8 mouse cellular contexts compared by ENCODE assay signal in genomic region chr1:6135066-6135465, GRCm38 (mm10).
DNase-seq lines count a peak whose midpoint lies in the region; ATAC-seq and TF ChIP-seq lines count a peak whose summit lies in the region.

No protein-coding gene starts in this region.

- TF ChIP-seq EP300 in liver, embryonic 14.5 days (IDR thresholded peaks at IDR 0.05; ENCODE audit: low read depth): no peak

- no peaks in the 10 kb centered on the region for H3K4me1 ChIP-seq in liver, embryonic 14.5 days (replicated peaks; ENCODE audit: control insufficient read depth in 2 of 2, insufficient read depth in 2 of 2, low read length in 1 of 2)
- H3K4me1 ChIP-seq in liver, embryonic 12.5 days: no peaks in the 10 kb centered on the region
- no peaks in the 10 kb centered on the region for H3K4me1 ChIP-seq in embryonic facial prominence, embryonic 10.5 days

- DNase-seq in adrenal gland, postnatal 36 days: peak; percentile 2 to 10
- no peak for DNase-seq in adrenal gland, adult 8-10 months
- no peak for DNase-seq in liver, embryonic 14.5 days (ENCODE audit: low read depth in 3 of 3, low spot score in 3 of 3)
- peak; percentile 11 for DNase-seq in embryonic facial prominence, embryonic 10.5 days (ENCODE audit: low spot score)
- DNase-seq in retina, embryonic 14.5 days (ENCODE audit: low spot score): peak; percentile 69
- no peak for DNase-seq in ovary, postnatal 36 days (ENCODE audit: low spot score)
- no peak for DNase-seq in heart, adult 9 months (ENCODE audit: low spot score in 2 of 2)

- H3K9me3 ChIP-seq in liver, embryonic 14.5 days (ENCODE audit: control insufficient read depth, low read length): no peaks in the 10 kb centered on the region
- H3K9me3 ChIP-seq in liver, embryonic 12.5 days (replicated peaks): no peaks in the 10 kb centered on the region
- no peaks in the 10 kb centered on the region for H3K9me3 ChIP-seq in embryonic facial prominence, embryonic 10.5 days

- H3K9ac ChIP-seq in liver, embryonic 14.5 days (replicated peaks): no peak overlapping the region
- no peak overlapping the region for H3K9ac ChIP-seq in liver, embryonic 12.5 days

- H3K27me3 ChIP-seq in liver, embryonic 14.5 days (ENCODE audit: control insufficient read depth, insufficient read depth, low read length): no peaks in the 10 kb centered on the region
- H3K27me3 ChIP-seq in liver, embryonic 12.5 days (replicated peaks): no peaks in the 10 kb centered on the region
- H3K27me3 ChIP-seq in embryonic facial prominence, embryonic 10.5 days (replicated peaks; ENCODE audit: low read depth, poor library complexity, severe bottlenecking): no peaks in the 10 kb centered on the region

- no peak overlapping the region for H3K4me2 ChIP-seq in liver, embryonic 14.5 days (ENCODE audit: low read depth)
- H3K4me2 ChIP-seq in liver, embryonic 12.5 days: no peak overlapping the region

- no peak overlapping the region for H3K27ac ChIP-seq in liver, embryonic 14.5 days
- no peak overlapping the region for H3K27ac ChIP-seq in liver, embryonic 12.5 days
- H3K27ac ChIP-seq in embryonic facial prominence, embryonic 10.5 days (replicated peaks): no peak overlapping the region

- no peak overlapping the region for H3K4me3 ChIP-seq in liver, embryonic 14.5 days (ENCODE audit: insufficient read depth in 1 of 2, low read depth in 2 of 2, low read length in 2 of 2)
- H3K4me3 ChIP-seq in liver, embryonic 12.5 days: no peak overlapping the region
- H3K4me3 ChIP-seq in embryonic facial prominence, embryonic 10.5 days: no peak overlapping the region

- H3K36me3 ChIP-seq in liver, embryonic 14.5 days (replicated peaks; ENCODE audit: control insufficient read depth, insufficient read depth, low read depth): no peaks in the 10 kb centered on the region
- H3K36me3 ChIP-seq in liver, embryonic 12.5 days: no peaks in the 10 kb centered on the region
- no peaks in the 10 kb centered on the region for H3K36me3 ChIP-seq in embryonic facial prominence, embryonic 10.5 days (replicated peaks)

- peak; percentile 30; the same call in 1 of the 2 replicates for TF ChIP-seq CTCF in liver, embryonic 14.5 days (IDR thresholded peaks at IDR 0.05; ENCODE audit: low read depth)

- WGBS in liver, embryonic 14.5 days (ENCODE audit: insufficient replicate concordance): 10% methylated on average over 3 of the region's 3 CpGs
- WGBS in liver, embryonic 12.5 days (ENCODE audit: insufficient replicate concordance): 15% methylated on average over 3 of the region's 3 CpGs
- 20% methylated on average over 3 of the region's 3 CpGs for WGBS in embryonic facial prominence, embryonic 10.5 days

- ATAC-seq in liver, embryonic 14.5 days (ENCODE audit: insufficient read depth): no peak
- no peak for ATAC-seq in liver, embryonic 12.5 days

Comparison
In these comparisons a context has a peak if more than half of its experiments do, and no peak if none do; other contexts are left out.
1. DNase-seq: peak in adrenal gland, postnatal 36 days (2 of 2), embryonic facial prominence, embryonic 10.5 days (single experiment) and retina, embryonic 14.5 days (single experiment); none in adrenal gland, adult 8-10 months (single experiment), liver, embryonic 14.5 days (0 of 3), ovary, postnatal 36 days (single experiment) and heart, adult 9 months (0 of 2).